Mouse (Mus musculus) thymus, adult 2 months (tissue): ENCODE data around the gene Tspan31.

Experiments used
- CTCF ChIP-seq: fragments of 200-500 bp; IDR thresholded peaks from 2 replicates; pipeline ENCODE4 v1.5.1; 2012; ENCODE audit warnings: mild to moderate bottlenecking, control low read depth, low read length, moderate library complexity, borderline replicate concordance; ENCODE audit not compliant: control insufficient read depth, poor library complexity, insufficient read depth; ENCODE audit errors: extremely low read depth
- POLR2A ChIP-seq: fragments of 200-500 bp; IDR thresholded peaks from 2 replicates; pipeline ENCODE4 v1.6.1; 2012; ENCODE audit warnings: mild to moderate bottlenecking, low read length, control low read depth, moderate library complexity; ENCODE audit not compliant: control insufficient read depth, poor library complexity, insufficient read depth; ENCODE audit errors: extremely low read depth

DNA sequence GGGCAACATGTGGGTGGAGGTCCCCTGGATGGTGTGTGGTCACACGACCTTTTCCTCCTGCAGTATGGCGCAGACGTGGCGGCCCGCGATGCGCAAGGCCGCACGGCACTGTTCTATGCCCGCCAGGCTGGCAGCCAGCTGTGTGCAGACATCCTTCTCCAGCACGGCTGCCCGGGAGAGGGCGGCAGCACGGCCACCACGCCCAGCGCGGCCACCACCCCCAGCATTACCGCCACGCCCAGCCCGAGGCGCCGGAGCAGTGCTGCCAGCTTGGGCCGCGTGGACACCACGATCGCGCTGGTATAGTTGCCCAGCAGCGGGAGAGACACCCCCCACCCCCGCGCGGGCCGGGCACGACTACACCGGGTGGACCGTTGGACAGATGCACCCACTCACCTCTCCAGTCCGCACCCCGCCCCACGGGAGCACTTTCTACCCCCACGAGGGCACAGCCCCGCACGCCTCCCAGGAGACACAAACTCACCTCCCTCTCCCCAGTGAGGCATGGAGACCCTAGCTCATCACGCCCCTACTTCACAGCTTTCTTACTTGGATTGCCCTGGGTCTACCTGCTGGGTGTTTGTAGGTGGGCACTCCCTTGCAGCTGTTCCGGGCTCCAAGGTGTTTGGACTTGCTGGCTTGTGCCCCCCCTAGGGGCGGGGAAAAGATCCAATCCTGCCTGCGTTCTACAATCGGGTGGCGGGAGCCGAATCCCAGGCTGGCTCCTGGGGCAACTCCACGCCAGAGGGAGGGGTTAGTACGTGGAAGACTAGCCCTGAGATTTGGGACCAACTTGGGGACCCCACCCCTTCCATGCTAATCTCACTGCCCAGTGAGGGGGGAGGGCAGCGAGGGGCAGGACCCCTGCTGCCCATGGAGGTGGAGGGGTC, 21.7 kb upstream of the Tspan31 start:
- no peak for TF ChIP-seq CTCF
- no peak for TF ChIP-seq POLR2A
